Mouse (Mus musculus) cerebellum, postnatal 4 days (tissue): ENCODE measurements around the gene Fmnl3.

Experiments used
- DNase-seq, 2 experiments: peaks; one replicate each; pipeline ENCODE4 v3.0.0; 2022; ENCODE audit warnings: low spot score in 2 of 2, mixed read lengths in 1 of 2

The Fmnl3 gene

DNA sequence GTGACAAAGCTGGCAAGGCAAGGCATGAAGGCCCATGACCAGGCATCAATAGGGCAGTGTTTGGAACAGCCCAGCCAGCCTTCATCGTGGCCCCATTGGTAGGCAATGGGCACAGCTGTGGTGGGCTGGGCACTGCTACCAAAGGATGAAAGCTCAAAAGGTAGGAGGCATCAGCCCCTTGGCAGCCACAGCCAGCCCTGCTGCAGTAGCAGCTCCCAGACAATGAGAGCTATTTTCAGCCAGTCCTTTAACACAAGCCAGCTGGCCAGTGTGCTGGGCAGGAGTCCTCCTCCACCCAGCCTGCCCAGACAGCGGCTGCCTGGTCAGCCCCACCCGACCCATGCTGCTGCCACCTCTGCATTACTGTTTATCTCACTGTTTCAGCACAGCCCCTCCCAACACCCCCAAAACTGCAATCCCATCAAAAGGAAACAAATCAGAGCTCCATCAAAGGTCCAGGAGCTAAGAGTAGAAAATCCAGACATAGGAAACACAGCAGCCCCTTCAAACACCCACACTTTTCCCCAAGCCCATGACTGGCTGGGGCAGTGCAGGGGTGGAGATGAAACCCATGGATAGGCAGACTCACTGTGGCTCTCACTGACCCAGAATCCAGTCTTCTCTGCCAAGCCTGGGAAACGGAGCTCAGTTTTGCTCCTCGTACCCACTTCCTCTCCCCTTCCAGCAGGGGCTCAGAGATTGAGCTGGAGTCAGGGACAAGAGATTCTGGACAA lies 26.7 kb downstream of the Fmnl3 start:
- DNase-seq = peak in 1 of 2 experiments; percentile 45

- DNase-seq = no peak
Observed at GRCm38 (mm10) chr15:99342194-99342981, 27.9 kb downstream of the Fmnl3 start.

- DNase-seq = no peak
Observed at GRCm38 (mm10) chr15:99341102-99341501, 29.2 kb downstream of the Fmnl3 start.

DNA sequence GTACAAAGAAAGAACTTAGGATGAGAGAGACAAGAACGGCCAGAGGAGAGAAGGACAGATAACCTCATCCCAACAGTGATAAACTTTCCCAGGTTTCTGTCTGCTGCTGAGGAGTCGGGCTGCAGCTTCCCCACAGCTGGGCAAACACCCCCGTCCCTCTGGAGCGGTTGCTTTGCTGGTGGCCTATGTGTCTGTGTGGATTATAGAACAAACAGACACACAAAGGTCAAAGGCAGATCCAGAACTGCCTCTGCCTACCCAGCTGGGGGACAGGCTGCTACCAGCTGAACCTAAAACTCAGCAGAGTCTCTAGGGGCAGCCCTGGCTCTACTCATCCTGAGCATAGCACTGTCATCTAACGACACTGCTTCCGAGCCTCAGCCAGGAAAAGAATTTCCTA lies 30.6 kb downstream of the Fmnl3 start:
- no peak for DNase-seq

GRCm38 (mm10) chr15:99338916-99339315 lies 31.4 kb downstream of the Fmnl3 start:
- no peak for DNase-seq

DNA sequence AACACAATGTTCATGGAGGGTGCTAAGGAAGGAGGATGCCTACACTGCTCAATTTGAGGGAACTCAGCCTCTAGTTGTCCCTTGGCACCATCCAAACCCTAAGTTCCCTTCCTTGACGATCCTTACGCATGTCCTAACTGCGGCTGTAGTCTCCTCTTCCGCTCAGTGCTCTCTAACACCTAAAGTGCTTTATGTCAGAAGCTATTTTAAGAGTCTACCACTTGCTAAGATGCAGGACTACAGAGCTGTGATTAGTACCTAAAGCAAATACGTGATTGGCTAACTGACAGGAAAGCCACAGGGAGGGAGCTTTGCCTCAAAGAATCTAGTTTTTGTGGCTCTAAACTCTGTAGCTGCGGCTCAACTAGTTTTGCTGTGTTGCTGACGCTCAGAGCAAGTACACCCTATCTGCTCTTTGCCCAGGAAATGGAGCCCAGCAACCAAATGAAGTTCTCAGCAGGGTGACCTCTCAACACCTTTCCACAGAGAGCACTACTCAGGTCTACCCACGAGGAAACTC lies 34.4 kb downstream of the Fmnl3 start:
- DNase-seq = no peak

DNA sequence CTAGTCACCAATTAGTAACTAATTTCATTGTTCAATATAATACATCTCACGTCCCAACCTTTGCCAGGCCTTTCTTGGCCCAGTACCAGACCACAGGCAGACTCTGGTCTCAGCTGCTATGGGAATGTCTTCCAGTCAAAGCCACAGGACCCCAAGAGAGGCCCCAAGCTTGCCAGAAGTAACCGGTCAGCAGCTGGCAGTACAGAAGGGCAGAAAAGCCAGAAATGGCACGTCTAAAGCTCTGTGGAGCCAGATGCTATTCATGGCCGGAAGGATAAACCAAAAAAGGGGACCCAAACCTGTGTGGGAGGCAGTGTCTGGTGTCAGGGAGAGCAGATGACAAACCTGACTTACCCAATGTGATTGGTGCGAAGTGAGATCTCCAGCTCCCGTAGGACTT lies 35.8 kb downstream of the Fmnl3 start:
- DNase-seq = peak in 1 of 2 experiments; percentile 63

- no peak for DNase-seq
Observed at GRCm38 (mm10) chr15:99333676-99334065, 36.6 kb downstream of the Fmnl3 start.

DNA sequence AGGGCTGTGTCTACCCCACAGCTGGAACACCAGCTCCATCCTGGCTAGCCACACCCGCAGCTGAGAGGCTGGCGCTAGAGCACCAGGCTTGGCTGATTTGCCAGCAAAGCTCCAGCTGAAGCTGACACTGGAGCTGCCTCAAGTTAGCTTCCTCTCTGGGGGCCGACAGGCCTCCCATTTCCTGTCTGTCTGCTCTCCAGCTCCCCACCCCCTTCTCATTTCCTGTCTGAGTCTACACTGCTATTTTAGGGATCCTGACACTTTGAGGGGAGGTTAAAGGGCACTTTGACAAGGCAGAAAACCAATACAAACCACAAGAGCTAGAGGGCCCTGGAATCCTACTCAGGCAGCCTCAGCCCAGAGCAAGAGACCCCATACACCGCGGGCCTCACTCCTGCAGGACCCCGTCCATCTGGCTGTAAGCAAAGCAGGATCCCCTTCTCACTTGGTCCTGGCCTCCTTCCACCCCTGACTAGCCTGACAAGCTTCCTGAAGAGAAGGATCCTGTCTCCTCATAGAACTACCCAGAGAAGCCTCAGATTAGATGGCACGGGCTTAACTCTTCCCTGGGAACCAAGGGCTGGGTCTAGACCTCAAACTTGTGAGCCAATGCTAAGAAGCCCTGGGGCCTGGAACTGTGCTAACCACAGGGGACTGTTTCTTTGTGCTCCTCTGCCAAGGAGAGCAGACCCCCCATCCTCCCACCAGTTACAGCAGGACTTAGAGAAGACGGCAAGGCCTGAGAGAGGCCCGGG lies 37.2 kb downstream of the Fmnl3 start:
- no peak for DNase-seq

- DNase-seq = no peak
Observed at GRCm38 (mm10) chr15:99332111-99332510, 38.2 kb downstream of the Fmnl3 start.

- no peak for DNase-seq
Observed at GRCm38 (mm10) chr15:99331341-99331740, 38.9 kb downstream of the Fmnl3 start.

- no peak for DNase-seq
Observed at GRCm38 (mm10) chr15:99330324-99330723, 40.0 kb downstream of the Fmnl3 start.

- no peak for DNase-seq
Observed at GRCm38 (mm10) chr15:99328011-99328410, 42.3 kb downstream of the Fmnl3 start.

DNA sequence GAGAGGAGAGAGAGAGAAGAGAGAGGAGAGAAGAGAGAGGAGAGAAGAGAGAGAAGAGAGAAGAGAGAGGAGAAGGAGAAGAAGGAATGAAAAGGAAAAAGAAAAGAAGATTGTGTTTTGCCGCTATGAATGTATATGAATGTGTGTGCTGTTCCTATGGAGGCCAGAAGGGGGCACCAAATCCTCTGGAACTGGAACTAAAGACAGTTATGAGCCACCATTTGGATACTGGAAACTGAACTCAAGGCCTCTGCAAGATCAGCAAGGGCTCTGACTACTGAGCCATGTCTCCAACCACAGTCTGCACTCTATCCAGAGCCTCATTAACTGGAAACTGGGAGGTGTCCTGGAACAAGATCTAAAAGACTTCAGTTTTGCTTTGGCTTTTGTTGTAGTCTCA lies 43.3 kb downstream of the Fmnl3 start:
- DNase-seq = no peak

GRCm38 (mm10) chr15:99326407-99326806 lies 43.9 kb downstream of the Fmnl3 start:
- DNase-seq = no peak

DNA sequence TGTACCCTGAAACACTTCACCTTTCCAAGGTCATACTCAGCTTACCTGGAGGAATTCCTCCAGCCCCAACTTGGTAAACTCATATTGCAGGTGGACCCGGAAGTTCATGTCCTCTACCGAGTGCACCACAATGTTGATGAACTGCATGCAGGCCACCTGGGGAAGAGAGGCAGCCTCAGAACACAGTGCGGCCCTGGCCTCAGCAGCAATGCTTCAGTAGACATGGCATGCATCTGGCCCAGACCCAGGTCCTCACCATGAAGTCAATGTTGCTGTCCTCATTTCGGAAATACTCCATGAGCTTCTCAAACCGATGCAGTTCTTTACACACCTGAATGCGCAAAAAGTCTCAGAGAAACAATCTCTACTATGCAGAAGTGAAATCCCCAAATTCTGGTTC lies 44.7 kb downstream of the Fmnl3 start:
- DNase-seq = no peak

- DNase-seq = no peak
Observed at GRCm38 (mm10) chr15:99324151-99324550, 46.1 kb downstream of the Fmnl3 start.

GRCm38 (mm10) chr15:99320978-99321377 lies 49.3 kb downstream of the Fmnl3 start:
- DNase-seq = no peak

GRCm38 (mm10) chr15:99320168-99320674 lies 50.1 kb downstream of the Fmnl3 start:
- DNase-seq = no peak

- no peak for DNase-seq
Observed at GRCm38 (mm10) chr15:99319411-99319871, 50.8 kb downstream of the Fmnl3 start.

DNA sequence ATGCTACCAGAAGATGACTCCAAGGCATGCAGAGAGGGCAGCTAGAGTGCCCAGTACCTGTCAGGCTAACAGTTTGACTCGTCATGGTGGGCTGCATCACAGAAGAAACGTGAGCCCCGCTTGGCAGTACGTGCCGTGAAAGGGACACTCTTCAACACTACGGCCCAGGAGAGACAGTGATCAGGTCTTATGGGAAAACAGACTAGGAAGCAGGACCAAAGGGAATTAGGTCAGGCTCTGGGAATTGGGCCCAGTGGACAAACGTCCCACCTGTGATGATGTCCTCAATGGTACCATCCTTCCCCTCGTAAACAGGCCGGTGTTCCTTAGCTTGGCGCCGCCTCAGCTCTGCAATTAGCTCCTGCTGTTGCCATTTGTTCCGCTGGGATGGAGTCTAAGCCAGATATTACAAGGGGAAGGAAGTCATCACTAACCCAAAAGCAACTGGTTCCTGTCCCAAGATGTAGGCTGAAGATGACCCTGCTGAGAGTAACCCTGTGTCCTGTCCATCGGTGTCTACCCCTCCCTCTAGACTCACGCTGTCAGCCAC lies 51.3 kb downstream of the Fmnl3 start:
- DNase-seq = no peak

GRCm38 (mm10) chr15:99318071-99318470 lies 52.2 kb downstream of the Fmnl3 start:
- DNase-seq = no peak
